Mouse (Mus musculus) lung, postnatal 0 days (tissue): Measurements from ENCODE around the gene Sh3d19.

Experiments
- CTCF ChIP-seq: IDR thresholded peaks from 2 replicates; pipeline ENCODE4 v1.5.1; 2016; ENCODE audit warnings: antibody characterized with exemption, mild to moderate bottlenecking
- EP300 ChIP-seq: IDR thresholded peaks from 2 replicates; pipeline ENCODE4 v1.6.1; 2016; ENCODE audit warnings: antibody characterized with exemption, mild to moderate bottlenecking, control low read depth

GRCm38 (mm10) chr3:85980036-85980435 is 9.1 kb downstream of the Sh3d19 start:
- TF ChIP-seq CTCF: no peak
- no peak for TF ChIP-seq EP300
